Mouse (Mus musculus): ENCODE measurements around the gene Ppp4r3a. TPM values are rescaled to one million over a fixed set of nuclear protein-coding genes. Genes with fewer than 3 reads are reported as not detected.

The Ppp4r3a gene
- total and polyA plus RNA-seq, 3 experiments = 66.6 to 278 (median 171) TPM

GRCm38 (mm10) chr12:100992505-100992904, 91.0 kb downstream of the Ppp4r3a start:
- H3K9me3 ChIP-seq (replicated peaks) = no peaks in the 10 kb centered on the region
- ATAC-seq (ENCODE audit: extremely low read depth, insufficient number of reproducible peaks, low FRiP score, poor library complexity, severe bottlenecking) (no peak), DNase-seq (ENCODE audit: low spot score) (no peak)
- H3K4me3 ChIP-seq (ENCODE audit: low read depth, low read length) = no peak overlapping the region
- TF ChIP-seq GATA1 (IDR thresholded peaks at IDR 0.05; ENCODE audit: borderline replicate concordance, low read length) = no peak
- TF ChIP-seq GATA2 (IDR thresholded peaks at IDR 0.05; ENCODE audit: borderline replicate concordance, low read depth, low read length) = no peak
- no peak for TF ChIP-seq CTCF (IDR thresholded peaks at IDR 0.05; ENCODE audit: low read depth, low read length)
- TF ChIP-seq POLR2AphosphoS5 (IDR thresholded peaks at IDR 0.05; ENCODE audit: insufficient replicate concordance, low read depth, low read length) = no peak
- no peak for TF ChIP-seq TAL1 (conservative IDR thresholded peaks at IDR 0.05; ENCODE audit: low read depth, low read length)
- no peaks in the 10 kb centered on the region for H3K27me3 ChIP-seq (ENCODE audit: insufficient read depth, low read length)
- H3K4me1 ChIP-seq (ENCODE audit: insufficient read depth, low read depth, low read length) = peaks cover 14% of the 10 kb centered on the region
- H3K36me3 ChIP-seq (replicated peaks) = peaks cover 86% of the 10 kb centered on the region

DNA sequence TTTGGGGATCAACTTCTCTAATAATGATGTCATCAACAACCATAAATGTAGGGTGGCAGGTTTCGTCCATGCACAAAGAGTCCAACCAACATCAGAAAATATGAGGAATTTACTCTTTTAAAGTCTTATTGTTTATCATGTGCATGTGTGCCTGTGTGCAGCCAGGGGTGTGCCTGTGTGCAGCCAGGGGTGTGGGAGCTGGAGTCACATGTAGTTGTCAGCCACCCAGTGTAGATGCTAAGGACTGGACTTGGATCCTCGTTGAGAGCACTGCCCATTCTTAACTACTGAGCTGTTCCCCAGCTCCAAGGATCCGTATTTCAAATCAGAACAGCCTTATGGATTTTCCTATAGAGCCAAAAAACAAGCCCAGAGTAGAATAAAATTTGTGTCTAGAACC, 92.4 kb downstream of the Ppp4r3a start:
- no peaks in the 10 kb centered on the region for H3K9me3 ChIP-seq (replicated peaks)
- no peak overlapping the region for H3K4me3 ChIP-seq (ENCODE audit: low read depth, low read length)
- ATAC-seq (ENCODE audit: extremely low read depth, insufficient number of reproducible peaks, low FRiP score, poor library complexity, severe bottlenecking) (no peak), DNase-seq (ENCODE audit: low spot score) (no peak)
- peaks cover 13% of the 10 kb centered on the region for H3K4me1 ChIP-seq (ENCODE audit: insufficient read depth, low read depth, low read length)
- H3K27me3 ChIP-seq (ENCODE audit: insufficient read depth, low read length) = no peaks in the 10 kb centered on the region
- H3K36me3 ChIP-seq (replicated peaks) = peaks cover 82% of the 10 kb centered on the region
- TF ChIP-seq TAL1 (conservative IDR thresholded peaks at IDR 0.05; ENCODE audit: low read depth, low read length) (no peak), GATA2 (IDR thresholded peaks at IDR 0.05; ENCODE audit: borderline replicate concordance, low read depth, low read length) (no peak), POLR2AphosphoS5 (IDR thresholded peaks at IDR 0.05; ENCODE audit: insufficient replicate concordance, low read depth, low read length) (no peak), GATA1 (IDR thresholded peaks at IDR 0.05; ENCODE audit: borderline replicate concordance, low read length) (no peak)

DNA sequence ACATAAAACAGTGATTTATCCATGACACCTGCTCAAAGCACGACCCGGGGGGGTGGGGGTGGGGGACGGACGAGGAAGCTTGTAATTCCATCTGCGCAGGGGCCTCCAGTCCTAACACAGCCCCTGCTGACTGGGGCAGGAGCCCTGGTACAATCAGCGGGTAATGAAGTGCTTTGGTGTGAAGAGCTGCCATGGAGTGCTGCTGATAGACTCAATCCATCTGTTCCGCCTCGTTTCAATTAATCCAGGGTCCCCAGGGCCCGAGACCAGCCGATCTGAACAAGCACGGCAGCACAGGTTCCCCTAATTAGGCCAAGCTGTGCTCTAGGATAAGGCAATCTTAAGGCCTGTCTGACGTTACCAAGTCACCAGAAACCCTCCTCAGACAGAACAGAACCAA, 93.2 kb downstream of the Ppp4r3a start:
- Histone ChIP-seq H3K4me1 (ENCODE audit: insufficient read depth, low read depth, low read length) (peaks cover 9% of the 10 kb centered on the region), H3K4me3 (ENCODE audit: low read depth, low read length) (no peak overlapping the region), H3K27me3 (ENCODE audit: insufficient read depth, low read length) (no peaks in the 10 kb centered on the region), H3K9me3 (replicated peaks) (no peaks in the 10 kb centered on the region), H3K36me3 (replicated peaks) (peaks cover 74% of the 10 kb centered on the region)
- ATAC-seq (ENCODE audit: extremely low read depth, insufficient number of reproducible peaks, low FRiP score, poor library complexity, severe bottlenecking) = no peak
- DNase-seq (ENCODE audit: low spot score) = no peak
- TF ChIP-seq GATA2 (IDR thresholded peaks at IDR 0.05; ENCODE audit: borderline replicate concordance, low read depth, low read length) (no peak), POLR2AphosphoS5 (IDR thresholded peaks at IDR 0.05; ENCODE audit: insufficient replicate concordance, low read depth, low read length) (no peak), CTCF (IDR thresholded peaks at IDR 0.05; ENCODE audit: low read depth, low read length) (no peak), TAL1 (conservative IDR thresholded peaks at IDR 0.05; ENCODE audit: low read depth, low read length) (no peak), GATA1 (IDR thresholded peaks at IDR 0.05; ENCODE audit: borderline replicate concordance, low read length) (no peak)

DNA sequence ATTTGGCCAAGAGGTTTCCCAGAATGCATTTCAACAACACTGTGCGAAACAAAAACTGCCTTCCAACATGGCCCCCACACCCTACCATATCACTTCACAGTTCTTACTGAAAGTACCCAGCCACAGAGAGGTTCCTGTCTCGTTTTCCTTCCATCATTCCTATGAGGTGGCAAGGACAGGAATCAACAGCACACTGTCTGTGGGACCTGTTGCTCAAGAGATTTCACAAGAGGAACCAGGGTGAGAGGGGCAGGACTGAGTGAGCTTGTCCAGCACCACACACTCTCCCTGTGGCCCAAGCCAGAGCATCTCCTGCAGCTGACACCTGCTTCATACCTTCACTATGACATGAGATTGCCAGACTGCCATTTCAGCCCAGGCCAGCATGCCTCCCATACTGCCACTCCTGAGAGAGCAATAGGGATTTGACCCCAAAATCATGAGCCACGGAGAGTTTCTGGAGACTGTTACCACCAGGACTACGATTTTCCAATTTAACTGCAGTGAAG, 93.7 kb downstream of the Ppp4r3a start:
- DNase-seq (ENCODE audit: low spot score) (no peak), ATAC-seq (ENCODE audit: extremely low read depth, insufficient number of reproducible peaks, low FRiP score, poor library complexity, severe bottlenecking) (no peak)
- H3K4me3 ChIP-seq (ENCODE audit: low read depth, low read length) = no peak overlapping the region
- peaks cover 2% of the 10 kb centered on the region; the same call in 1 of the 2 replicates for H3K9me3 ChIP-seq (replicated peaks)
- H3K27me3 ChIP-seq (ENCODE audit: insufficient read depth, low read length) = no peaks in the 10 kb centered on the region
- peaks cover 73% of the 10 kb centered on the region for H3K36me3 ChIP-seq (replicated peaks)
- H3K4me1 ChIP-seq (ENCODE audit: insufficient read depth, low read depth, low read length) = peaks cover 13% of the 10 kb centered on the region
- no peak for TF ChIP-seq CTCF (IDR thresholded peaks at IDR 0.05; ENCODE audit: low read depth, low read length)
- TF ChIP-seq TAL1 (conservative IDR thresholded peaks at IDR 0.05; ENCODE audit: low read depth, low read length) = no peak
- no peak for TF ChIP-seq GATA1 (IDR thresholded peaks at IDR 0.05; ENCODE audit: borderline replicate concordance, low read length)
- no peak for TF ChIP-seq GATA2 (IDR thresholded peaks at IDR 0.05; ENCODE audit: borderline replicate concordance, low read depth, low read length)
- TF ChIP-seq POLR2AphosphoS5 (IDR thresholded peaks at IDR 0.05; ENCODE audit: insufficient replicate concordance, low read depth, low read length) = no peak

Other genes with a start within 250 kb of the Ppp4r3a start
- not detected in 2 replicates for gene Gpr68, start 175.5 kb downstream of the Ppp4r3a start, total RNA-seq (2014; fragmentation: Nextera tagmentation)
- gene Gpr68, start 175.5 kb downstream of the Ppp4r3a start, total RNA-seq (2017) = 0.11 and 0.17 TPM in 2 replicates
- gene Gpr68, start 175.5 kb downstream of the Ppp4r3a start, polyA plus RNA-seq (2012) = not detected in 2 replicates
- 8.1 and 22.7 TPM in 2 replicates for gene Ccdc88c, start 54.6 kb downstream of the Ppp4r3a start, total RNA-seq (2014; fragmentation: Nextera tagmentation)
- 9.1 and 9.2 TPM in 2 replicates for gene Ccdc88c, start 54.6 kb downstream of the Ppp4r3a start, total RNA-seq (2017)
- gene Ccdc88c, start 54.6 kb downstream of the Ppp4r3a start, polyA plus RNA-seq (2012) = 31.0 and 32.8 TPM in 2 replicates